Mouse (Mus musculus) liver, embryonic 14.5 days (tissue): ENCODE measurements around the gene Kif14.

Experiments used
- CTCF ChIP-seq: IDR thresholded peaks from 2 replicates; pipeline ENCODE4 v1.5.1; 2016; ENCODE audit warnings: antibody characterized with exemption, low read depth, control low read depth
- EP300 ChIP-seq: IDR thresholded peaks from 2 replicates; pipeline ENCODE4 v1.6.1; 2016; ENCODE audit warnings: antibody characterized with exemption, low read depth

DNA sequence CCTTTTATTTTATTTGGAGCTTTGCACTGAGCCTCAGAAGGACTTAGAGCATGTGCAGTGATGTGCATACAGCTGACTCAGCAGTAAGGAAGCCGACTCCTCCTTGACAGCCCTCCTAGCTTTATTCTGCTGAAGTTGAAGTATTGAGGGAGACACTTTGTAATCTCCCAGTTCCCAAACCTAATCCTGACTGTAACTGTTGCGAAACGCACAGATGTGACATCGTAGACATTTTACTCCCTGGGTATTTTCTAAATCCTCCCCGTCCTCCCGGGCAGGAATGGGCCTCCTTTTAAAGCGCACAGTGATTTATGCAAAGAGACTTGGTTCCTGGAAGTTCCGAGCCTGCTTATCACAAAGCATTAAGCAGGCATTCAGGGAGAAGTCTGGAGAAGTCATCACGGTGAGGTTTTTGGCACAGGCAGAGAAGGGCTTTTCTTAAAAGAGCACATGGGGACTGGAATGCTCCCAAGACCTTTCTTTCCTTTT lies 74.3 kb downstream of the Kif14 start:
- TF ChIP-seq CTCF (no peak), EP300 (no peak)
